Mouse (Mus musculus) lung, embryonic 16.5 days (tissue): ENCODE measurements around the gene Ctbp1. TPM values are rescaled to one million over a fixed set of nuclear protein-coding genes. Genes with fewer than 3 reads are reported as not detected.

Experiments used
- ATAC-seq: fragments of 200-750 bp; cut with Nextera tagmentation; 2 replicates; pipeline ENCODE4 v1.8.0; 2017; ENCODE audit warnings: low read depth, mild to moderate bottlenecking, moderate library complexity
- H3K27ac ChIP-seq: fragments of 300-500 bp; sonication (generic); 2 replicates; pipeline ENCODE4 v1.5.1; 2014; ENCODE audit warnings: mild to moderate bottlenecking, control low read depth, low read length
- H3K27me3 ChIP-seq: fragments of 300-500 bp; sonication (generic); 2 replicates; pipeline ENCODE4 v1.6.1; 2014; ENCODE audit warnings: low read depth, low read length, mixed read lengths; ENCODE audit not compliant: control insufficient read depth, insufficient read depth
- H3K36me3 ChIP-seq: fragments of 300-500 bp; sonication (generic); 2 replicates; pipeline ENCODE4 v1.6.1; 2014; ENCODE audit warnings: low read length; ENCODE audit not compliant: control insufficient read depth, insufficient read depth
- H3K4me1 ChIP-seq: fragments of 300-500 bp; sonication (generic); replicated peaks from 2 replicates; pipeline ENCODE4 v1.6.1; 2014; ENCODE audit warnings: low read length, mixed read lengths; ENCODE audit not compliant: control insufficient read depth, insufficient read depth
- H3K4me2 ChIP-seq: fragments of 300-500 bp; sonication (generic); 2 replicates; pipeline ENCODE4 v1.6.1; 2014; ENCODE audit warnings: low read depth, low read length, control low read depth
- H3K4me3 ChIP-seq: fragments of 300-500 bp; sonication (generic); 2 replicates; pipeline ENCODE4 v1.5.1; 2014; ENCODE audit warnings: mild to moderate bottlenecking, low read length, control low read depth
- H3K9ac ChIP-seq: fragments of 300-500 bp; sonication (generic); 2 replicates; pipeline ENCODE4 v1.6.1; 2014; ENCODE audit warnings: low read length, control low read depth
- H3K9me3 ChIP-seq: fragments of 300-500 bp; sonication (generic); 2 replicates; pipeline ENCODE4 v1.6.1; 2016; ENCODE audit warnings: low read length; ENCODE audit not compliant: control insufficient read depth
- WGBS: fragments of 180-500 bp; shearing (Covaris S2); extraction: QIAGEN DNeasy Blood & Tissue Kit; methylation state at CpG from one replicate; pipeline ENCODE4 v1.1.7; 2014; 5-methylcytosine and 5-hydroxymethylcytosine counted together
- polyA plus RNA-seq: library from polyadenylated mRNA; unstranded; fragments of >200 nt; fragmentation: Nextera tagmentation; extraction: Ambion mirVana; gene quantifications from 2 replicates; pipeline ENCODE4 v1.2.1, GENCODE M21; 2015

Ctbp1 gene
- polyA plus RNA-seq, 1 experiment from 2014 or later, result 279 TPM

DNA sequence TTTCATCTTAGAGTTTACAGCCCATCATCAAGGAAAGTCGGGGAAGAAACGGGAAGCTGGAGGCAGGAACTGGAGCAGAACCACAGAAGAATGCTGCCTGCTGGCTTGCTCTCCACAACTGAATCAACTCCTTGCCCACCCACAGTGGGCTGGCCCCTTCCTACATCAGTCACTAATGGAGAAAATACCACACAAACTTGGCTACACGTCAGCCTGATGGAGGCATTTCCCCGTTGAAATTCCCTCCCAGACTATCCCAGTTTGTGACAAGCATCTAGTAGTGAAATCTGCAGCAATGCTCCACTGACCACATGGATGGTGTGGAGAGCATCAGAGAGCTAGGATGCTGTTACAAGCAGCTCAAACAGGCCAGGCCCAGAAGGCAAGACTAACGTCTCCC lies 42.0 kb downstream of the Ctbp1 start:
- H3K4me3 ChIP-seq, result no peak overlapping the region
- no peaks in the 10 kb centered on the region for H3K36me3 ChIP-seq
- no peak overlapping the region for H3K4me2 ChIP-seq
- H3K27ac ChIP-seq, result no peak overlapping the region
- H3K27me3 ChIP-seq, result no peaks in the 10 kb centered on the region
- H3K9me3 ChIP-seq, result no peaks in the 10 kb centered on the region
- H3K9ac ChIP-seq, result no peak overlapping the region
- WGBS, result 66% methylated on average over 5 of the region's 5 CpGs
- H3K4me1 ChIP-seq, result peaks cover 27% of the 10 kb centered on the region
- no peak for ATAC-seq

DNA sequence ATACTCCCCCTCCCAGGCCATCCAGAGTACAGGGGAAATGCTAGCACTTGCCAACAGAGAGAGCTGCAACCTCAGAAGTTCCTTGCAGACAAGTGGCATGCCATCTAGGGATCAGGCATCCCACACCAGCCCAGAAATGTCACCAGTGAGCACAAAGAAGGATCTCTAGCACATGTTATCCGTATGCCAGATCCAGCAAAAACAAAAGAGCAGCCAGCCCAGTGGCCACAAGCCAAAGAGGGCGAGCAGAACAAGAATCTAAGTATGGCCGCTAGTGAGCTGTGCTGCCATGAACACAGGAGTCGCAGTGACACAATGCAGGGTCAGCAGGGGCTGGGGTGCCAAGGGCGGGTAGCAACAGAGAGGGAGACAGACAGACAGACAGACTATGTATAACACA lies 44.5 kb downstream of the Ctbp1 start:
- no peak overlapping the region for H3K4me2 ChIP-seq
- ATAC-seq, result no peak
- 42% methylated on average over 5 of the region's 5 CpGs for WGBS
- H3K4me1 ChIP-seq, result peaks cover 26% of the 10 kb centered on the region
- no peaks in the 10 kb centered on the region for H3K36me3 ChIP-seq
- no peak overlapping the region for H3K4me3 ChIP-seq
- no peak overlapping the region for H3K9ac ChIP-seq
- no peaks in the 10 kb centered on the region for H3K27me3 ChIP-seq
- no peaks in the 10 kb centered on the region for H3K9me3 ChIP-seq
- H3K27ac ChIP-seq, result no peak overlapping the region

DNA sequence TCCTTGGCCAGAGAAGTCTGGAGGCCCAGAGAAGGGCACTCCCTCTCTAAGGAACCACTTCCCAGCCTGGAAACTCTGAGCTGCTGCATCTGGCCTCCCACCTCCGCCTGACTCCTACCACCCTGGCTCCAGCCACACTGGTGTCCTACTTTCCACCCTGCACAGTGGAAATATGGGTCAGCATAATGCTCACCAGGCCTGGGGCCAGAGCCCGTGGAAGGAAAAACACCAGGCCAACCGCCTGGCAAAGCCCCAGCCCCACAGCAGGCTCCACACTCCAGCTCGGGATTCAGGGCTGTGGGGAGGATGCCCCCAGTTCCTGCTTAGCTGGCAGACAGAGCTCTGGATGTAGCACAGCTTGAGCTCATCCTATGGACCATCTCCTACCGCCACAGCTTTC lies 46.4 kb downstream of the Ctbp1 start:
- 37% methylated on average over 5 of the region's 5 CpGs for WGBS
- peak; percentile 67 for ATAC-seq
- Histone ChIP-seq H3K27me3 (no peaks in the 10 kb centered on the region), H3K9ac (0 out of 2 replicates have a peak overlapping the region, but pooled peaks have one; percentile 14), H3K4me3 (no peak overlapping the region), H3K36me3 (no peaks in the 10 kb centered on the region), H3K4me2 (no peak overlapping the region), H3K4me1 (peaks cover 15% of the 10 kb centered on the region; the same call in 1 of the 2 replicates), H3K27ac (peak overlapping the region; percentile 53), H3K9me3 (no peaks in the 10 kb centered on the region)

DNA sequence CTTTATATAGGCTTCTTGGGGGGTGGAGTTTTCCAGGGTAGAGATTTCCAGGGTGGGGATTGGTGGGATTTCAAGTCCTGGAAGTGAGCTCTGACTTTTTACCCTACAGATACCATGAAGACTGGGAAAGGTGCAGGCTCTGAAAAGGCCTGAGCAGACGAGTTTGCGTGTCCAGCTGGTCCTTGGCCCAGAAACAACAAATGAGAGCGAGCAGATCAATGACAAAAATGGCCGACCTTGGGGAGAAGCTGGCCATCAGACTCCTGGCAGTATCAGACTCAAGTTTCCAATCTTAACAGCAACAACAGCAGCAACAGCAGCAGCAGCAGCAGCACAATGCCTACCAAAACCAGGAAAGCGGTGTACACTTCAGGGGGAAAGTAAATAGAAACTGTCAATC lies 49.1 kb downstream of the Ctbp1 start:
- Histone ChIP-seq H3K4me1 (peaks cover 27% of the 10 kb centered on the region; the same call in 1 of the 2 replicates), H3K4me2 (no peak overlapping the region), H3K9me3 (no peaks in the 10 kb centered on the region), H3K27ac (no peak overlapping the region), H3K36me3 (no peaks in the 10 kb centered on the region), H3K27me3 (no peaks in the 10 kb centered on the region), H3K9ac (no peak overlapping the region), H3K4me3 (no peak overlapping the region)
- 73% methylated on average over 5 of the region's 5 CpGs for WGBS
- ATAC-seq, result no peak

DNA sequence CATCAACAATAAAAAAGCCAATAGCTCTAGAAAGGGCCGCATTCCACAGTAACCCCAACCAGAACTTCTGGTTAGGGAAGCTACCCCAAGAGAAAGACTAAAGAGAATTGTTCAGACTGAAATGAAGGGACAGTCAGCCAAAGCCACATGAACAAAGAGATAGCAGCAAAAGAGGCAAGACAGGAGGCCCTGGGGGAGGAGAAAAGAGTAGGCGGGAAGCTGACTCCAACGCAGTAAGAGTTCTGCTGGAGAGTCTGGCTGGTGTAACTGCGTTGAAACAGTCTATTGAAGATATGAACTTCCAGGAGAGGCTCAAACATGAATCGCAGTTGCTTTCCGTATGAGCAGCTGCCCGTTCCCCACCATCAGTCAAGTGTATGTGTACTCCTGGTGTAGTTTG lies 50.3 kb downstream of the Ctbp1 start:
- Histone ChIP-seq H3K4me1 (peaks cover 31% of the 10 kb centered on the region; the same call in 1 of the 2 replicates), H3K9me3 (no peaks in the 10 kb centered on the region), H3K4me2 (no peak overlapping the region), H3K4me3 (no peak overlapping the region), H3K36me3 (no peaks in the 10 kb centered on the region), H3K9ac (no peak overlapping the region), H3K27ac (no peak overlapping the region), H3K27me3 (no peaks in the 10 kb centered on the region)
- WGBS, result 54% methylated on average over 7 of the region's 7 CpGs
- no peak for ATAC-seq

DNA sequence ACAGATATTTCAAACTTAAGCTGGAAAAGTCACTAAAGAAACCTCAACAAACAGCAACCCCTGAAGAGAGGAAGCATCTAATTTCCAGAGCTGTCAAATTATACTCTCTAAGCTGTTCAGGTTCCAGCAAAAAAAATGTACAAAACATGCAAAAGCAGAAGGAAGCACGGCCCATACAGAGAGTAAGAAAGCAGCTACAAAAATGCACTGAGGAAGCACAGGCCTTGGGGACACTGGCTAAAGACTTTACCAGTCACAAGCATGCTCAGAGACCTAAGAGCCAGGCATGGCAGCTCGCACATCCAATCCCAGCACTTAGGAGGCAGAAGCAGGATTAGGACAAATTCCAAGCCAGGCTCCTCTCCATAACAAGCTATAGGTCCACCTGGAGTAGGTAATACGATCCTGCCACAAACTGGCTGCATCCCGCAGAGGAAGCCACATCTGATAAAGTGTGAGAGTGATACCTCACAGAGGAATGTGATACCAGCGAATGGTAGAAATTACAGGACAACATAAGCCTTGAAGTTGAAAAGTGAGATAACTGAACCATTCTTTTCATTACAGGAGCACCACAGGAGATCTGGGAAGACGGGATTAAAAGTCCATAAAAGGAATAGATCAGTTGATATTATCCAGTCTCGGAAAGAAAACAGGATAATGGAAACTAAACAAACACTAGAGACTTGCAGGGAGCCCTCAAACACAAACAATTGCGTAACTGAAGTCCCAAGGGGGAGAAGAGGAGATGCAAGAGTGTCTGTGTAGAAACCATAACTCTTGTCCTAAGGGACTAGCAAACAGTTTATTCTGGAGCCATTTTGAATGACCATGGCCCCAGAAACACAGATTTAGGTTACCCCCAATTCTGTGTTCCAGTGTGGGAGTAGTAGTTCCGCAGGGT lies 51.7 kb downstream of the Ctbp1 start:
- Histone ChIP-seq H3K9ac (no peak overlapping the region), H3K9me3 (no peaks in the 10 kb centered on the region), H3K36me3 (no peaks in the 10 kb centered on the region), H3K4me3 (no peak overlapping the region), H3K4me1 (peaks cover 38% of the 10 kb centered on the region), H3K4me2 (no peak overlapping the region), H3K27ac (peak overlapping the region; percentile 3; the same call in 1 of the 2 replicates), H3K27me3 (no peaks in the 10 kb centered on the region)
- WGBS, result 32% methylated on average over 9 of the region's 9 CpGs
- no peak for ATAC-seq

DNA sequence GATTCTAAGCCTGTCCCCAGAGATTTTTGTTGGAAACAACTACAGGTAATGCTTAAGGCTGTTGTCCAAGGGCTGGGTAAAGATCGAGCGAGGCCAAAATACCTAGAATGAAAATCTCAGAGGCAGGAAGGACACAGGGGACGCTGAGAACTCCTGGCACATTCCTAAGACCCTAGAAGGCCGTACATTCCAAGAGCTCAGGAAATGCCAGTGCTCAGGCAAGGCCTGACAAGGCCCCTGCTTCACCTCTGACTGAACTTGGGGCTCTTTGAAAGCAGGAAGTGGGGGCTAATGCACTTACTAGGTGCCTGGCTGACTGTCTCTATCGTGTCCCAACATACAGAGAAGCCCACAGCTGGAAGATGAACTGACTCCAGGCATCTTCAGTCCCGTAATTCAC lies 52.4 kb downstream of the Ctbp1 start:
- H3K9ac ChIP-seq, result no peak overlapping the region
- no peaks in the 10 kb centered on the region for H3K9me3 ChIP-seq
- 17% methylated on average over 6 of the region's 6 CpGs for WGBS
- peaks cover 43% of the 10 kb centered on the region for H3K4me1 ChIP-seq
- H3K27ac ChIP-seq, result peak overlapping the region; percentile 3; the same call in 1 of the 2 replicates
- H3K27me3 ChIP-seq, result no peaks in the 10 kb centered on the region
- ATAC-seq, result no peak
- no peaks in the 10 kb centered on the region for H3K36me3 ChIP-seq
- H3K4me3 ChIP-seq, result no peak overlapping the region
- H3K4me2 ChIP-seq, result no peak overlapping the region

DNA sequence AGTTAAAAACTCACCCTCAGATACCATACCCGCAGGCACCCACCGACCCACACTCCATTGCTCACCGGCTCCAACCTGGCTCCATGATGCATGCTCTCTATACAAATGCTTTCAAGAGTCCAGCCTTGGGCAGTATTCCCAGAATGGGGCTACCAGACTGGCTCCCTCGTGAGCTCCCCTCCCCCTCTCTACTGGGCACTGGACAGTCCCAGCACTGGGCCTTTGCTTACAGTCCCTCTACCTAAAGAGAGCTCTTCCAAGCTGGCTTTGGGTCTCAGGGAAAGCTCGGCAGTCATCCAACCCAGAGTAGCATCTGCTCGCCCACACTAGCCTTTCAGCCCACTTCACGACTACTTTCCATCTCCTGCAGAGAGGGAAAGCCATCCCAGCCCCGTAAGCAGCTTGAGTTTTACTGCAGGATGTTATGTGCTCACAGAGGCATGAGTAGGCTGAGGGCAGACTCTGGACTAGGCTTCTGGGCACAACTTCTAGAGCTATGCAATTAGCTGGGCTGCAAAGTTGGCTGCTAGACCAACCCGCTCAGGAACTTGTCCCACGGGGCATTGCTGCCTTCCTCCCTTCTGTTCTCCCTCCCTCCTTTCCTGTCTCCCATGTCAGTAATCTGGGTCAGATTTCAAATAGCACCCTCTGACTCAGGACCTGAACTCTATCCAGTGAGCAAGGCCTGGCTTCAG lies 54.3 kb downstream of the Ctbp1 start:
- no peak for ATAC-seq
- Histone ChIP-seq H3K4me1 (peaks cover 43% of the 10 kb centered on the region), H3K4me2 (no peak overlapping the region), H3K27ac (no peak overlapping the region), H3K4me3 (no peak overlapping the region), H3K36me3 (no peaks in the 10 kb centered on the region), H3K9me3 (no peaks in the 10 kb centered on the region), H3K9ac (no peak overlapping the region), H3K27me3 (no peaks in the 10 kb centered on the region)
- 69% methylated on average over 10 of the region's 10 CpGs for WGBS

DNA sequence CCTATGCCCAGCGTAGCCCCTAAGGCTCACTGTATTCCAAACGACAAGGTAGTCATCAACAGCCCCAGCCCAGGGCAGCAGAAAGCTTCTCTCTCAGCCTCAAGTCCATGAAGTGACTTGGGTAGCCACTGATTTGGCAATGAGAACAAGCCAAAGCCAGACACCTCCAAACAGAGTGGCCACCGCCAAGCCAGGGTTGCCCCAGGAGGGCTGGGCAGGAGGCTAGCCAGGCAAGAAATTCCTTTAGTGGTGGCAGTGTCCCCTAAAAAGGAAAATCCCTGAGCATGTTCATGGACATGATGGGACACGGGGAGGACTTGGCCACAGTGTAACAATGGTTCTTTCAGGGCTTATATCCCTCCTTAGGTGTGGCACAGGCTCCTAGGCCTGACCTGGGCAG lies 55.0 kb downstream of the Ctbp1 start:
- Histone ChIP-seq H3K4me3 (no peak overlapping the region), H3K9ac (no peak overlapping the region), H3K27me3 (no peaks in the 10 kb centered on the region), H3K27ac (no peak overlapping the region), H3K4me1 (peaks cover 43% of the 10 kb centered on the region), H3K9me3 (no peaks in the 10 kb centered on the region), H3K36me3 (no peaks in the 10 kb centered on the region), H3K4me2 (no peak overlapping the region)
- 94% methylated on average over 4 of the region's 4 CpGs for WGBS
- no peak for ATAC-seq
